Mouse (Mus musculus) v-Abl transformed pro-B cells (cell line): ENCODE measurements at regions not wholly inside any gene's neighbourhood (a gene's known extent, or its start where the extent isn't known, plus 50 kb on each side); places are given as distances from the start of the nearest gene placed in this dataset.

ENCODE experiments used
- in situ Hi-C, 2 experiments: fragments of 400-800 bp; cut with MboI; formaldehyde crosslinking; loops; one replicate each; pipeline ENCODE4 v1.15.1; 2025; ENCODE audit not compliant: unreplicated experiment in 2 of 2

- in situ Hi-C loops: no loop called here
Measured at GRCm38 (mm10) chr13:33721851-33722250, 60.6 kb downstream of the Serpinb6d start.

GRCm38 (mm10) chr13:33762293-33763125 is 80.7 kb downstream of the Serpinb6e start:
- in situ Hi-C loops: loop anchor here (5.0 to 25.0 kb wide), 4 partner anchors 208 to 1000 kb away; partner anchors contain the start of gene Serpinb1b (in 2 of the 2)

- in situ Hi-C loops: loop anchor here (5.0 to 25.0 kb wide), 4 partner anchors 209 to 1001 kb away; partner anchors contain the start of gene Serpinb1b (in 2 of the 2)
Measured at GRCm38 (mm10) chr13:33763295-33763916, 79.8 kb downstream of the Serpinb6e start.
